Mouse (Mus musculus) heart, embryonic 11.5 days (tissue): ENCODE data around the gene Kctd18. TPM values are rescaled to one million over a fixed set of nuclear protein-coding genes. Genes with fewer than 3 reads are reported as not detected.

ENCODE experiments used
- ATAC-seq: fragments of 200-750 bp; cut with Nextera tagmentation; replicated peaks from 2 replicates; pipeline ENCODE4 v1.8.0; 2017; ENCODE audit warnings: moderate library complexity; ENCODE audit not compliant: insufficient number of reproducible peaks, low FRiP score, low TSS enrichment
- H3K27ac ChIP-seq: fragments of 300-500 bp; sonication (generic); 2 replicates; pipeline ENCODE4 v1.5.1; 2014; ENCODE audit warnings: mild to moderate bottlenecking, low read depth, low read length
- H3K27me3 ChIP-seq: fragments of 300-500 bp; sonication (generic); 2 replicates; pipeline ENCODE4 v1.6.1; 2014; ENCODE audit warnings: mild to moderate bottlenecking, low read length, mixed read lengths; ENCODE audit not compliant: control insufficient read depth, insufficient read depth
- H3K36me3 ChIP-seq: fragments of 300-500 bp; sonication (generic); 2 replicates; pipeline ENCODE4 v1.6.1; 2014; ENCODE audit warnings: mild to moderate bottlenecking, low read length, moderate library complexity, mixed read lengths; ENCODE audit not compliant: control insufficient read depth, insufficient read depth
- H3K4me1 ChIP-seq: fragments of 300-500 bp; sonication (generic); 2 replicates; pipeline ENCODE4 v1.6.1; 2014; ENCODE audit warnings: low read length; ENCODE audit not compliant: control insufficient read depth, insufficient read depth
- H3K4me2 ChIP-seq: fragments of 300-500 bp; sonication (generic); 2 replicates; pipeline ENCODE4 v1.6.1; 2014; ENCODE audit warnings: mild to moderate bottlenecking, moderate library complexity
- H3K4me3 ChIP-seq: fragments of 300-500 bp; sonication (generic); 2 replicates; pipeline ENCODE4 v1.5.1; 2014; ENCODE audit warnings: low read depth, low read length
- H3K9ac ChIP-seq: fragments of 300-500 bp; sonication (generic); 2 replicates; pipeline ENCODE4 v1.6.1; 2014; ENCODE audit warnings: mild to moderate bottlenecking, low read depth, low read length, moderate library complexity
- H3K9me3 ChIP-seq: fragments of 300-500 bp; sonication (generic); replicated peaks from 2 replicates; pipeline ENCODE4 v1.6.1; 2016; ENCODE audit warnings: low read length; ENCODE audit not compliant: control insufficient read depth
- WGBS: fragments of 180-500 bp; shearing (Covaris S2); extraction: QIAGEN DNeasy Blood & Tissue Kit; methylation state at CpG from one replicate; pipeline ENCODE4 v1.1.7; 2014; ENCODE audit not compliant: insufficient replicate concordance; 5-methylcytosine and 5-hydroxymethylcytosine counted together
- polyA plus RNA-seq: library from polyadenylated mRNA; unstranded; fragments of >200 nt; fragmentation: Nextera tagmentation; extraction: Ambion mirVana; gene quantifications from 2 replicates; pipeline ENCODE4 v1.2.1, GENCODE M21; 2014

Gene Kctd18
- polyA plus RNA-seq, 1 experiment from 2014 or later = 11.1 TPM

- H3K27ac ChIP-seq = peak overlapping the region; percentile 62; the same call in 1 of the 2 replicates
These were observed 49.2 kb downstream of the Kctd18 start for GRCm38 (mm10) chr1:57969327-57970271.

GRCm38 (mm10) chr1:57955774-57956173, 63.0 kb downstream of the Kctd18 start:
- 75% methylated on average over 1 of the region's 1 CpGs for WGBS
- ATAC-seq = no peak
- Histone ChIP-seq H3K27me3 (no peaks in the 10 kb centered on the region), H3K27ac (no peak overlapping the region), H3K9ac (no peak overlapping the region), H3K4me2 (no peak overlapping the region), H3K9me3 (no peaks in the 10 kb centered on the region), H3K4me1 (no peaks in the 10 kb centered on the region), H3K36me3 (peaks cover 2% of the 10 kb centered on the region; the same call in 1 of the 2 replicates), H3K4me3 (no peak overlapping the region)

More at GRCm38 (mm10) chr1:57969327-57970271, 49.2 kb downstream of the Kctd18 start:
- Histone ChIP-seq H3K4me2 (peak overlapping the region; percentile 87), H3K36me3 (no peaks in the 10 kb centered on the region), H3K9me3 (no peaks in the 10 kb centered on the region), H3K4me3 (peak overlapping the region; percentile 83), H3K27me3 (no peaks in the 10 kb centered on the region), H3K4me1 (0 out of 2 replicates have a peak, but pooled peaks cover 6% of the 10 kb centered on the region), H3K9ac (peak overlapping the region; percentile 95)
- peak; percentile 95 for ATAC-seq
- under 1% methylated on average over 65 of the region's 65 CpGs for WGBS

GRCm38 (mm10) chr1:57954376-57954765, 64.4 kb downstream of the Kctd18 start:
- no peaks in the 10 kb centered on the region for H3K4me1 ChIP-seq
- no peak overlapping the region for H3K4me2 ChIP-seq
- no peaks in the 10 kb centered on the region for H3K27me3 ChIP-seq
- no peak for ATAC-seq
- no peak overlapping the region for H3K27ac ChIP-seq
- H3K9ac ChIP-seq = no peak overlapping the region
- WGBS = 86% methylated on average over 5 of the region's 5 CpGs
- H3K4me3 ChIP-seq = no peak overlapping the region
- peaks cover 2% of the 10 kb centered on the region; the same call in 1 of the 2 replicates for H3K36me3 ChIP-seq
- H3K9me3 ChIP-seq = no peaks in the 10 kb centered on the region

GRCm38 (mm10) chr1:57953586-57954375, 65.0 kb downstream of the Kctd18 start:
- Histone ChIP-seq H3K4me3 (no peak overlapping the region), H3K9ac (no peak overlapping the region), H3K27me3 (no peaks in the 10 kb centered on the region), H3K36me3 (no peaks in the 10 kb centered on the region; the same call in 1 of the 2 replicates), H3K4me2 (no peak overlapping the region), H3K27ac (no peak overlapping the region), H3K9me3 (no peaks in the 10 kb centered on the region), H3K4me1 (no peaks in the 10 kb centered on the region)
- WGBS = 78% methylated on average over 16 of the region's 16 CpGs
- ATAC-seq = no peak

GRCm38 (mm10) chr1:57952509-57952908, 66.2 kb downstream of the Kctd18 start:
- Histone ChIP-seq H3K9me3 (no peaks in the 10 kb centered on the region), H3K36me3 (no peaks in the 10 kb centered on the region; the same call in 1 of the 2 replicates), H3K4me3 (no peak overlapping the region), H3K4me1 (no peaks in the 10 kb centered on the region), H3K27ac (no peak overlapping the region), H3K4me2 (no peak overlapping the region), H3K27me3 (no peaks in the 10 kb centered on the region), H3K9ac (no peak overlapping the region)
- 88% methylated on average over 4 of the region's 4 CpGs for WGBS
- no peak for ATAC-seq

GRCm38 (mm10) chr1:57949716-57950115, 69.0 kb downstream of the Kctd18 start:
- Histone ChIP-seq H3K4me3 (no peak overlapping the region), H3K4me2 (no peak overlapping the region), H3K9ac (no peak overlapping the region), H3K4me1 (no peaks in the 10 kb centered on the region), H3K27me3 (no peaks in the 10 kb centered on the region), H3K9me3 (no peaks in the 10 kb centered on the region), H3K27ac (no peak overlapping the region), H3K36me3 (no peaks in the 10 kb centered on the region; the same call in 1 of the 2 replicates)
- 73% methylated on average over 5 of the region's 5 CpGs for WGBS
- no peak for ATAC-seq

GRCm38 (mm10) chr1:57949195-57949594, 69.6 kb downstream of the Kctd18 start:
- no peak for ATAC-seq

GRCm38 (mm10) chr1:57947552-57948347, 71.0 kb downstream of the Kctd18 start:
- H3K36me3 ChIP-seq = peaks cover 2% of the 10 kb centered on the region; the same call in 1 of the 2 replicates
- H3K9me3 ChIP-seq = no peaks in the 10 kb centered on the region
- 12% methylated on average over 2 of the region's 2 CpGs for whole genome bisulfite sequencing
- no peak overlapping the region for H3K4me3 ChIP-seq
- H3K27ac ChIP-seq = no peak overlapping the region
- no peak overlapping the region for H3K9ac ChIP-seq
- H3K4me1 ChIP-seq = no peaks in the 10 kb centered on the region
- H3K4me2 ChIP-seq = no peak overlapping the region
- H3K27me3 ChIP-seq = no peaks in the 10 kb centered on the region
- no peak for ATAC-seq

More at GRCm38 (mm10) chr1:57949195-57949594, 69.6 kb downstream of the Kctd18 start:
- no peaks in the 10 kb centered on the region; the same call in 1 of the 2 replicates for H3K36me3 ChIP-seq
- no peak overlapping the region for H3K27ac ChIP-seq
- H3K9me3 ChIP-seq = no peaks in the 10 kb centered on the region
- no peak overlapping the region for H3K4me3 ChIP-seq
- WGBS = 15% methylated on average over 1 of the region's 1 CpGs
- no peak overlapping the region for H3K4me2 ChIP-seq
- no peaks in the 10 kb centered on the region for H3K27me3 ChIP-seq
- no peak overlapping the region for H3K9ac ChIP-seq
- H3K4me1 ChIP-seq = no peaks in the 10 kb centered on the region
